Mouse (Mus musculus): Measurements from ENCODE around the gene Glra1.

- TF ChIP-seq CTCF (conservative IDR thresholded peaks at IDR 0.05; ENCODE audit: insufficient read depth, insufficient read length, low read depth, low read length), result no peak
- TF ChIP-seq POLR2A (IDR thresholded peaks at IDR 0.05; ENCODE audit: low read depth, low read length), result no peak
Measured at GRCm38 (mm10) chr11:55566309-55567099, 41.5 kb downstream of the Glra1 start.

All from kidney, adult 2 months (tissue).